Mouse (Mus musculus): ENCODE measurements at regions not wholly inside any gene's neighbourhood (a gene's known extent, or its start where the extent isn't known, plus 50 kb on each side); places are given as distances from the start of the nearest gene placed in this dataset.

DNA sequence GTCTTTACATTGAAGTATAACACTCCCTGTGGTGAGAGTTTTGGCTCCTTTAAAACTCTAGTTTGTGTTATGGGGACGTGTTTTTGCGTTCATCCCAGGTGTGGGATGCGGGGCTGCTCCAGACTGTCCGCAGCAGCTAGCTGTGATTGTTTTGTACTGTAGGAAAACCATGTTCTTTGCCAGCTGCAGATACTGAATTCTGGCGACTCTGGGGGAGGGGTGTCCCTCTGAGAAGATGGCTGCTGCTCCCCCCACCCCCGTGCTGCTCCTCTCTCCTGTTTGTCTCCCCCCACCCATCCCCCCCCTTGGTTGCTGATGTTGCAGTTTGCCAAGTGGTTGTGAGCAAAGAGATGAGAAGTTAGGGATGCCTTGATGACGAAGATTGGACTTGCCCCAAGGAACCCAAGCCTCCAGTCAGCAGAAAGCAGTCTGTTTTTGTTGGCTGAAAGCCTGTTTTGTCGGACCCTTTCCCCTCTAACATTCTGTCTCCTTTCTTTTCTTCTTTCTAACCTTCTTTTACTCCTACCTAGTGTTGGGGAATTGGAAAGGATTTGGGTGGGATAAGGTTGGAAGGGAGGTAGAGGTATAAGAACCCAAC lies 107.4 kb upstream of the Zfp507 start:
- H3K27ac ChIP-seq (ENCODE audit: control insufficient read depth, insufficient read depth, low read length), result no peak overlapping the region
- no peaks in the 10 kb centered on the region for H3K36me3 ChIP-seq (ENCODE audit: control insufficient read depth, insufficient read depth, low read length)
- no peaks in the 10 kb centered on the region for H3K27me3 ChIP-seq (ENCODE audit: control insufficient read depth, insufficient read depth, low read length)
- 76% methylated on average over 8 of the region's 8 CpGs for WGBS
- no peak for DNase-seq
- H3K4me1 ChIP-seq (replicated peaks; ENCODE audit: control insufficient read depth, insufficient read depth, low read length), result no peaks in the 10 kb centered on the region
- TF ChIP-seq CTCF (IDR thresholded peaks at IDR 0.05; ENCODE audit: borderline replicate concordance, control insufficient read depth, extremely low read depth, insufficient read depth, low read length, poor library complexity), result no peak
- no peak overlapping the region for H3K4me3 ChIP-seq (ENCODE audit: control insufficient read depth, insufficient read depth, low read length)

DNA sequence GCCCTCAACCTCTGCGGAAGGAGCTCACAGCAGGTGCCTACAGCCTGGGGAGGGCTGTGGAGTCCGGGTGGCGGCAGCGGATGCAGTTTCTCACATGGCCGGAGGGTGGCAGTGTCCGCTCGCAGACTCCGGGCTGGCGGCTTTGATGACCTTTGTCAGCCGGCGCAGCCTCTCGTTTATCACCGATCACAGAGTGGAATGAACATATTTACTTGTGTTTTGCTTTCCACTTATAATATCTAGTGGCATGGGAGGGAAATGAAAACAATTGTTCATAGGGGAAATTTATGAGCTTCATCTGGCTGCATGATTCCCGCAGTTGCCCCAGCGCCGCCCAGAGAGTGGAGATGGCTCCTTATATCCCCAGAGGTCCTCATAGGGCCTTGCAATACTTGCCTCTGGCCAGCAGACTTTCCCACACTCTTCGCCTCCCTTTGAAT lies 99.2 kb upstream of the Zfp507 start:
- H3K27ac ChIP-seq (ENCODE audit: control insufficient read depth, insufficient read depth, low read length), result no peak overlapping the region
- no peaks in the 10 kb centered on the region for H3K36me3 ChIP-seq (ENCODE audit: control insufficient read depth, insufficient read depth, low read length)
- 14% methylated on average over 17 of the region's 17 CpGs for WGBS
- peak; percentile 44 for DNase-seq
- H3K4me3 ChIP-seq (ENCODE audit: control insufficient read depth, insufficient read depth, low read length), result no peak overlapping the region
- H3K4me1 ChIP-seq (replicated peaks; ENCODE audit: control insufficient read depth, insufficient read depth, low read length), result no peaks in the 10 kb centered on the region
- no peaks in the 10 kb centered on the region for H3K27me3 ChIP-seq (ENCODE audit: control insufficient read depth, insufficient read depth, low read length)
- no peak for TF ChIP-seq POLR2A (IDR thresholded peaks at IDR 0.05; ENCODE audit: control insufficient read depth, extremely low read depth, insufficient read depth, low read length, poor library complexity)
- TF ChIP-seq CTCF (IDR thresholded peaks at IDR 0.05; ENCODE audit: borderline replicate concordance, control insufficient read depth, extremely low read depth, insufficient read depth, low read length, poor library complexity), result peak; percentile 82

DNA sequence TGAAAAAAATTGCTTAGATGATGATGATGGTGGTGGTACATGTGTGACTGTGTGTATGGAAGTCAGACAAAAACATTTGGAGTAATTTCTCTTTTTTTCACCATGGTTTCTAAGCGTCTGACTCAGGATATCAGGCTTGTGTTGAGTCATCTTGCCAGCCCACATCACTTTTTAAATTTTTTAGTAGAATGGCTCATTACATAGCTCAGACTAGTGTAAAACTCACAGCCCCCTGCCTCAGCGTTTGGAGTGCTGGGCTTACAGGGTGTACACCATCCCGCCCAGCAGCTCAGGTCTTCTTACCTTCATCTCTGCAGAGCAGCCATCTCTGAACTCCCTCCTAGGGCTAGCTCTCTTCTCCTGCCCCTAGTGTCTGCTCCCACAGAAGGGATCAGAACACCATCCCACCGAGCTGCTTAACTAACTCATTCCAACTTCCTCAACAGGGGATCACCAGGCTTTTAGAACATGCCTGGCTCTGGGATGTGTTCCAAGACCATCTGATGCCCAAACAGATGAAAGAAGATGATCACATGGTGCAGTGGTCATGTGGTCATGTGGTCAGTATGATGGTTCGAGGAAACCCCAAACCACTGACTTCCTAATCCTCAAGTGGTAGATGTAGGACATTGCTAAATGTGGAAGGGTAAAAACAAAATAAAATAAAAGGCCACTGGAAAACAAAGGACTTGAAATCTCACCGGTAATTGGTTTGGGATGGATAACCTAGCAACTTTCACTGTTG lies 96.1 kb upstream of the Zfp507 start:
- H3K27ac ChIP-seq (ENCODE audit: control insufficient read depth, insufficient read depth, low read length), result no peak overlapping the region
- no peaks in the 10 kb centered on the region for H3K4me1 ChIP-seq (replicated peaks; ENCODE audit: control insufficient read depth, insufficient read depth, low read length)
- no peaks in the 10 kb centered on the region for H3K36me3 ChIP-seq (ENCODE audit: control insufficient read depth, insufficient read depth, low read length)
- DNase-seq, result no peak
- H3K4me3 ChIP-seq (ENCODE audit: control insufficient read depth, insufficient read depth, low read length), result no peak overlapping the region
- H3K27me3 ChIP-seq (ENCODE audit: control insufficient read depth, insufficient read depth, low read length), result no peaks in the 10 kb centered on the region
- 76% methylated on average over 6 of the region's 6 CpGs for WGBS
- TF ChIP-seq POLR2A (IDR thresholded peaks at IDR 0.05; ENCODE audit: control insufficient read depth, extremely low read depth, insufficient read depth, low read length, poor library complexity) (no peak), CTCF (IDR thresholded peaks at IDR 0.05; ENCODE audit: borderline replicate concordance, control insufficient read depth, extremely low read depth, insufficient read depth, low read length, poor library complexity) (no peak)

DNA sequence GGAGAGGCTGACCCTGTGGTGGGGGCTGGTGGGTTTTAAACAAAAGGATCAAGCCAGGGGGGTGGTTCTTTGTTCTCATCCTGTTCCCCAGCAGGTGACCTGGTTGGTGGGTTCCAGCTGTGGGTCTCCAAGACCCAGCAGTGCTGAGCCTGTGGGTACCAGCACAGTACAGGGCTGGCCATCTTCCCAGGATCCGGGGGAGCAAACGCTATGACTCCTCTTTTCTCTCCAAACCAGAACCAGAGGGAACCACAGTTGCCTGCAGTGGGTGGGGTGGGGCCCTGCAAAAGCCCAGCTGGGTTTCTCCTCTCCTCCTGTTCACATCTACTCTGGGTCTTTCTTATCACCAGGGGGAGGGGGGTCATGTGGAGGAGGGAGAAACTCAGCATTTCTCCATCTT lies 90.5 kb upstream of the Zfp507 start:
- no peaks in the 10 kb centered on the region for H3K27me3 ChIP-seq (ENCODE audit: control insufficient read depth, insufficient read depth, low read length)
- no peak for DNase-seq
- TF ChIP-seq POLR2A (IDR thresholded peaks at IDR 0.05; ENCODE audit: control insufficient read depth, extremely low read depth, insufficient read depth, low read length, poor library complexity), result no peak
- TF ChIP-seq CTCF (IDR thresholded peaks at IDR 0.05; ENCODE audit: borderline replicate concordance, control insufficient read depth, extremely low read depth, insufficient read depth, low read length, poor library complexity), result no peak
- WGBS, result 41% methylated on average over 2 of the region's 2 CpGs
- no peak overlapping the region for H3K27ac ChIP-seq (ENCODE audit: control insufficient read depth, insufficient read depth, low read length)
- no peaks in the 10 kb centered on the region for H3K36me3 ChIP-seq (ENCODE audit: control insufficient read depth, insufficient read depth, low read length)
- no peaks in the 10 kb centered on the region for H3K4me1 ChIP-seq (replicated peaks; ENCODE audit: control insufficient read depth, insufficient read depth, low read length)
- no peak overlapping the region for H3K4me3 ChIP-seq (ENCODE audit: control insufficient read depth, insufficient read depth, low read length)

DNA sequence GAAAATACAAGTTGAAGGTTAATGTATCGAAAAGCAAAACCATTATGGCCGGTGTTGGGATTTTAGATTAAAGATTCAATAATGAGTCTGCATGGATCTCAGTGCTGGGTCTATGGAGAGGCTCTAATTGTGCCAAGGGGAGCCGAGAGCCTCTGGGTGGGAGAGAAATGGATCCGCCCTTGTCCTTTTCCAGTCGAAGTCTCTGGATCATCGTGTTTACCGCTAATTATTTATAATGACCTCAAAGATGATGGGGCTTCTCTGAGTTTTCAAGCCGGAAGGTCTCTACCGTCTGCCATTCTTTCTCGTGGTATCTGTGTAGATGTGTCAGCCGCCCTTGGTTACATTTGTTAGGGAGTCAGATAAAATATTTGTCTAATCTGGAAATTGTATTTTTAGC lies 83.2 kb upstream of the Zfp507 start:
- no peak for DNase-seq
- Histone ChIP-seq H3K36me3 (ENCODE audit: control insufficient read depth, insufficient read depth, low read length) (no peaks in the 10 kb centered on the region), H3K4me3 (ENCODE audit: control insufficient read depth, insufficient read depth, low read length) (no peak overlapping the region), H3K27me3 (ENCODE audit: control insufficient read depth, insufficient read depth, low read length) (no peaks in the 10 kb centered on the region), H3K27ac (ENCODE audit: control insufficient read depth, insufficient read depth, low read length) (no peak overlapping the region), H3K4me1 (replicated peaks; ENCODE audit: control insufficient read depth, insufficient read depth, low read length) (no peaks in the 10 kb centered on the region)
- TF ChIP-seq POLR2A (IDR thresholded peaks at IDR 0.05; ENCODE audit: control insufficient read depth, extremely low read depth, insufficient read depth, low read length, poor library complexity) (no peak), CTCF (IDR thresholded peaks at IDR 0.05; ENCODE audit: borderline replicate concordance, control insufficient read depth, extremely low read depth, insufficient read depth, low read length, poor library complexity) (no peak)
- WGBS, result 94% methylated on average over 11 of the region's 11 CpGs

DNA sequence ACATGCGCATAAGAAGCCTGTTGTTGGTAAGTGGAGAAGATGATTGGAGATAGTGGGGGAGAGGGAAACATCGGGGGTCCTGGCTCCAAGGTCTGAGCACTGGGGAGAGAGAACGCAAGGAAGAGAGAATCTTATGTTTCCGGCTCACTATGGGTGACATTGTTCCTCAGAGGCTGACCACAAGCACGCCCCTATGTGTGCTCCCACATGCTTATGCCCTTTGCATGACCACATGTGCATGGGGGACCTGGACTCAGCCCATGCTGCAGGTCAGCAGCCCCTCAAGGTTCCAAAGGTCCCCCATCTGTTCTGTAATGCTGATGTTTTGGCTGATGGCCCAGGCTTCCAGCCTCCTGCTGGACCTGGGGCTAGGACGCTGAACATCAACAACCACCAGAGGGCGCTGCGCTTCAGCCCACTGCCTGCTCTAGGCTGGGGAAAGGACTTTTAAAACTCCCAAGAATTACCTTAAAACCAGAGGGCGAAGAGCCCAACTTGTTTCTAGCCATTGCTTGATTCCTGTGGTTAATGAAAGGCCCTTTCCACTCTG lies 77.0 kb upstream of the Zfp507 start:
- DNase-seq, result peak; percentile 11
- no peaks in the 10 kb centered on the region for H3K4me1 ChIP-seq (replicated peaks; ENCODE audit: control insufficient read depth, insufficient read depth, low read length)
- no peaks in the 10 kb centered on the region for H3K27me3 ChIP-seq (ENCODE audit: control insufficient read depth, insufficient read depth, low read length)
- WGBS, result 50% methylated on average over 9 of the region's 9 CpGs
- no peaks in the 10 kb centered on the region for H3K36me3 ChIP-seq (ENCODE audit: control insufficient read depth, insufficient read depth, low read length)
- no peak overlapping the region for H3K4me3 ChIP-seq (ENCODE audit: control insufficient read depth, insufficient read depth, low read length)
- no peak overlapping the region for H3K27ac ChIP-seq (ENCODE audit: control insufficient read depth, insufficient read depth, low read length)
- no peak for TF ChIP-seq POLR2A (IDR thresholded peaks at IDR 0.05; ENCODE audit: control insufficient read depth, extremely low read depth, insufficient read depth, low read length, poor library complexity)
- peak; percentile 65; the same call in 1 of the 2 replicates for TF ChIP-seq CTCF (IDR thresholded peaks at IDR 0.05; ENCODE audit: borderline replicate concordance, control insufficient read depth, extremely low read depth, insufficient read depth, low read length, poor library complexity)

All from thymus, adult 2 months (tissue).